Mouse (Mus musculus) forebrain, embryonic 12.5 days (tissue): ENCODE measurements around the gene Camta1. TPM values are rescaled to one million over a fixed set of nuclear protein-coding genes. Genes with fewer than 3 reads are reported as not detected.

Experiments
- ATAC-seq: fragments of 200-750 bp; cut with Nextera tagmentation; 2 replicates; pipeline ENCODE4 v1.8.0; 2017; ENCODE audit warnings: moderate TSS enrichment; ENCODE audit not compliant: low FRiP score
- H3K27ac ChIP-seq: fragments of 300-500 bp; sonication (generic); 2 replicates; pipeline ENCODE4 v1.5.1; 2016; ENCODE audit warnings: mild to moderate bottlenecking
- H3K27me3 ChIP-seq: fragments of 300-500 bp; sonication (generic); 2 replicates; pipeline ENCODE4 v1.6.1; 2016; ENCODE audit warnings: mild to moderate bottlenecking
- H3K36me3 ChIP-seq: fragments of 300-500 bp; sonication (generic); replicated peaks from 2 replicates; pipeline ENCODE4 v1.6.1; 2016; ENCODE audit warnings: mild to moderate bottlenecking
- H3K4me1 ChIP-seq: fragments of 300-500 bp; sonication (generic); 2 replicates; pipeline ENCODE4 v1.6.1; 2016
- H3K4me2 ChIP-seq: fragments of 300-500 bp; sonication (generic); 2 replicates; pipeline ENCODE4 v1.6.1; 2016; ENCODE audit warnings: mild to moderate bottlenecking, moderate library complexity
- H3K4me3 ChIP-seq: fragments of 300-500 bp; sonication (generic); replicated peaks from 2 replicates; pipeline ENCODE4 v1.5.1; 2016; ENCODE audit warnings: mild to moderate bottlenecking
- H3K9ac ChIP-seq: fragments of 300-500 bp; sonication (generic); 2 replicates; pipeline ENCODE4 v1.6.1; 2016; ENCODE audit warnings: mild to moderate bottlenecking
- H3K9me3 ChIP-seq: fragments of 300-500 bp; sonication (generic); 2 replicates; pipeline ENCODE4 v1.6.1; 2016
- WGBS: fragments of 180-500 bp; shearing (Covaris S2); methylation state at CpG from one replicate; pipeline ENCODE4 v1.1.7; 2016; 5-methylcytosine and 5-hydroxymethylcytosine counted together
- polyA plus RNA-seq: library from polyadenylated mRNA; unstranded; fragments of >200 nt; fragmentation: Nextera tagmentation; extraction: Ambion mirVana; gene quantifications from 2 replicates; pipeline ENCODE4 v1.2.1, GENCODE M21; 2016

Gene Camta1
- polyA plus RNA-seq, 1 experiment from 2014 or later: 164 TPM

DNA sequence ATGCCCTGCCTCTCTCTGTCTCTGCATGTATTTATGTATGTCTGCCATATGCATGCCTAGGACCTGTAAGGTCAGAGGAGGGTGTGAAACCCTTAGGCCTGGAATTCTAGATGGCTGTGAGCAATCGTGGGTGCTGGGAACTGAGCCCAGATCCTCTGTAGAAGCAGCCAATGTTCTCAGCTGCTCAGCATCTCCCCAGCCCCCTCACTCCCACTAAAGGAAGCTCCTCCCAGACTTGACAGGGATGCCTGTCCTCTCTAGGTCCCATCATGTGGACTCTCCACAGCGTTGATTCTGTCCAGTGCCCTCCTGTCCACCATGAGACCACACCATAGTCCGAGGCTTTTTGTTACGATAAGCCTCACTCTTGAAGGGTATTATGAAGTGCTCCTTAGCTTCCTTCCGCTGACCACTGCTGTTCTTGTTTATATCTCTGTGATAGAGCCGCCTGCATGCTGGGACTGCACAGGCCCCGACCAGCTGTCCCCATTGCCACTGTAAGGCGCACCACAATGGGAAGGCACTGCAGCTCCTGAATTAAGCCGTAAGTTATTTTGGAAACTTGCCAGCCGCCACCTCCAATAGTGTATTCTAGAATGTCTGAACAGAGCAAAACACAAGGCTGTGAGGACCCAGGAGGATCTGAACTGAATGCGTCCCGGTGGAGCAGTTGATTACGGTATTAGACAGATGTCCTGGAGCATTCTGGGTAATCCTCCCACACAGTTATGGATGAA, 905.1 kb downstream of the Camta1 start:
- peak; percentile 44; the same call in 1 of the 2 replicates for ATAC-seq
- 64% methylated on average over 13 of the region's 13 CpGs for WGBS
- no peaks in the 10 kb centered on the region for H3K36me3 ChIP-seq
- no peaks in the 10 kb centered on the region for H3K27me3 ChIP-seq
- H3K4me2 ChIP-seq: no peak overlapping the region
- H3K9me3 ChIP-seq: no peaks in the 10 kb centered on the region
- H3K4me1 ChIP-seq: peaks cover 9% of the 10 kb centered on the region
- H3K4me3 ChIP-seq: no peak overlapping the region
- H3K9ac ChIP-seq: peak overlapping the region; percentile 17; the same call in 1 of the 2 replicates
- H3K27ac ChIP-seq: peak overlapping the region; percentile 73

DNA sequence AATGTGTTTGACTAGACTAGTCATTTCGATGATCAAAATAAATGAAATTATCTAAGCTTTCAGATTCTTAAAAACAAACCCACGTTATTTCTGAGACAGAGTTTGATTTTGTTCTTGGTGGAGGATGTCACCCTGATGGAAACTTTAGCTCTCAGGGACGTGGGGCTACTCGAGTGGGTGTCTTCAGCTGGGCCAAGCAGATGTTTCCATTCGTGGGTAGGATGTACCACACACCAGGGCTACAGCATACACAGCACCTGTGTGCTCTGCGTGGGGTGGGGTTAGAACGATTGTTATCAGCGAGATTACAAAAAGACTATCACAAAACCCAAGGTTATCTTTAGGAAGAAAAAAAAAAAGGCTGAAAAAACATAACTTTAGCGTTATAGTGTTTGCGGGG, 910.7 kb downstream of the Camta1 start:
- no peaks in the 10 kb centered on the region; the same call in 1 of the 2 replicates for H3K27me3 ChIP-seq
- no peaks in the 10 kb centered on the region for H3K4me1 ChIP-seq
- ATAC-seq: no peak
- no peak overlapping the region for H3K4me3 ChIP-seq
- H3K9ac ChIP-seq: no peak overlapping the region
- no peaks in the 10 kb centered on the region for H3K36me3 ChIP-seq
- H3K9me3 ChIP-seq: no peaks in the 10 kb centered on the region
- WGBS: 86% methylated on average over 10 of the region's 10 CpGs
- no peak overlapping the region for H3K27ac ChIP-seq
- H3K4me2 ChIP-seq: no peak overlapping the region

DNA sequence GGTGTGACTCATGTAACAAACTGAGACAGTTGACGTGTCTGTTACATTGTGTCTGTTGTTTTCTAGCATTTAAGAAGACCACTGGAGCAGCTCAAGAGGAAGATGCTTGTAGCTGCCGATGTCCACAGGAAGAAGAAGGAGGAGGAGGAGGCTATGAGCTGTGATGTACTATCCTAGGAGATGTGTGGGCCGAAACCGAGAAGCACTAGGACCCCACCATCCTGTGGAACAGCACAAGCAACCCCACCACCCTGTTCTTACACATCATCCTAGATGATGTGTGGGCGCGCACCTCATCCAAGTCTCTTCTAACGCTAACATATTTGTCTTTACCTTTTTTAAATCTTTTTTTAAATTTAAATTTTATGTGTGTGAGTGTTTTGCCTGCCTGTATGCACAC, 917.0 kb downstream of the Camta1 start:
- H3K4me2 ChIP-seq: no peak overlapping the region
- no peaks in the 10 kb centered on the region; the same call in 1 of the 2 replicates for H3K27me3 ChIP-seq
- no peaks in the 10 kb centered on the region for H3K9me3 ChIP-seq
- H3K9ac ChIP-seq: no peak overlapping the region
- H3K36me3 ChIP-seq: no peaks in the 10 kb centered on the region
- H3K27ac ChIP-seq: no peak overlapping the region
- ATAC-seq: no peak
- H3K4me3 ChIP-seq: no peak overlapping the region
- no peaks in the 10 kb centered on the region for H3K4me1 ChIP-seq
- WGBS: 95% methylated on average over 7 of the region's 7 CpGs

DNA sequence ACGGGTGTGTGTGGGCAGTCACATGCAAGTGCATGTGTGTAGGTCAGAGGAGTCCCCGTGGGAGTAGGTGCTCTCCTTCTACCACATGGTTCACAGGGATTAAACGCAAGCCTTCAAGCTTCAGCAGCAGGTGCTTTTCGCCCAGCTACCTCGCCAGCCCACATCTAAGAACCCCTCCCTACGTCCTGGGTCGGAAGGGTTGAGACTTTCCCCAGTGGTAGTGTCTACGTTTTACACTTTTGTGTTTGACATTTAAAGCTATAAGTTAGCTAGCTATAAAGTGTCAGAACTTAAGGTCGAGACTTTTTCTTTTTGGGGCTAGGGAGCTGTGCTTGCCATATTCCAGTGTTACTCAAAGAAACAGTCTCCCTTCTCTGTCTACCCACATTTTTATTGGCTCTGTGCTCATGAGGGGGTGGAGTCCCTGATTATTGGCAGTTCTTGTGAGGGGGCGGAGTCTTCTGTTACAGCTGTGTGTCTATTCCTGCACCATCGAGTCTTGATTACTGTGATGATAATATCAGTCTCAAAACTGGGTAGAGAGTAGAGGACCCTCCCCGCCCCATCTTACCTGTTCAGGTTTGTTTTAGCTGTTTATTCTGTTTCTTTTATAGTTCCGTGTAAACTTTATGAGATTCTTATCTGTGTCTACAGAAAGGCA, 921.6 kb downstream of the Camta1 start:
- Histone ChIP-seq H3K36me3 (no peaks in the 10 kb centered on the region), H3K4me1 (no peaks in the 10 kb centered on the region), H3K4me3 (no peak overlapping the region), H3K9me3 (no peaks in the 10 kb centered on the region), H3K4me2 (no peak overlapping the region), H3K27me3 (no peaks in the 10 kb centered on the region), H3K9ac (no peak overlapping the region), H3K27ac (no peak overlapping the region)
- ATAC-seq: no peak
- WGBS: 64% methylated on average over 13 of the region's 13 CpGs

DNA sequence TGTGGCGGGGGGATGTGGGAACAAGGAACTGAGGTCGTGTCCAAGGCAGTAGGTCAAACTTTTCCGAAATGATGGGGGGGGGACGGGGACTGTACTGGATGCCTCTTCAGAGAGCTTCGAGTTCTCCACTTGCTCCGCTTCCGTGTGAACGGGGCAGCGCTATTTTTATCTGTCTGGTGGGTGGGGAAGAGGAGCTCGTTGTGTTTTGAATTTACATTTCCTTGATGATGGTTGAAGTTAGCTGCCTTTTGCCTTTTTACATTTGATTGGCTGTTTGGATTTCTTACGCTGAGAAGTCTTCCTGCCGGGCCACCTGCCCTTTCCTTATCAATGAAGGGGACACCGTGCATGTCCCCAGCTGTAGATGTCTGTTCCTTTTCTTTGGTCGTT, 923.6 kb downstream of the Camta1 start:
- Histone ChIP-seq H3K9me3 (no peaks in the 10 kb centered on the region), H3K4me2 (no peak overlapping the region), H3K36me3 (no peaks in the 10 kb centered on the region), H3K27ac (no peak overlapping the region), H3K9ac (no peak overlapping the region), H3K4me3 (no peak overlapping the region), H3K4me1 (no peaks in the 10 kb centered on the region), H3K27me3 (no peaks in the 10 kb centered on the region)
- ATAC-seq: no peak
- WGBS: 69% methylated on average over 14 of the region's 14 CpGs

DNA sequence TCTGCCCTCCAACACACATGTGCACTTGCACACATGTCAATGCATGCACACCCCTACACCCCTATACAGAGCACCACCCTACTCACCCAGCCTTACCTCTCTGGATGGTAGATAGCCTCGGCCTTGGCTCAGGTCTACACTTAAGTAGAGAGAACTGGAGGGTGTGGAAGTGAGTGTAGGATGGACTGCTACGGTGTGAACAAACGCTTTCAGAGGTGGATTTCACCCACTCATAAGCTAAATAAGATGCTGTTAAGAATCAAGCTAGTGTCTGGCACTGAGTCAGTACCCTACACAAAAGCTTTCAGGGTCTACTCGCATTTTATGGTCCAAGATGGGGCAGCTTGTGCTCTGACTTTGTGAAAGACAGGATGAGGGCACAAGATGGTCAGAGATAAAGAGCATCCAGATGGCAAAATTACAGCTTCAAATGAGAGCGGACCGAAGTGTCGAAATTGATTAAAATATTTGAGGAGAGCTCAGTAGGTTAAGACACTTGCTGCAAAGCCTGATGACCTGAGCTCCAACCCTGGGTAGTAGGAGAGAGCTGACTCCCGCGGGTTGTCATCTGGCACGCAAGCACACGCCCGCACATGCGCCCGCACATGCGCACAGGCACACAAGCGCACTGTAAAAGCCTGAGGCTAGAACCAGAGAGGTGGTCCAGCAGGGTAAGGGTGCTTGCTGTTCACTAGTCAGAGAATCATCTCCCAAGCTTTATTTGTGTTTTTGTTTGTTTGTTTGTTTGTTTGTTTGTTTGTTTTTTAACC, 924.2 kb downstream of the Camta1 start:
- ATAC-seq: no peak
- H3K27ac ChIP-seq: no peak overlapping the region
- no peak overlapping the region for H3K4me2 ChIP-seq
- H3K9ac ChIP-seq: no peak overlapping the region
- H3K4me3 ChIP-seq: no peak overlapping the region
- WGBS: 79% methylated on average over 16 of the region's 16 CpGs
- H3K36me3 ChIP-seq: no peaks in the 10 kb centered on the region
- no peaks in the 10 kb centered on the region for H3K27me3 ChIP-seq
- no peaks in the 10 kb centered on the region for H3K9me3 ChIP-seq
- no peaks in the 10 kb centered on the region for H3K4me1 ChIP-seq

DNA sequence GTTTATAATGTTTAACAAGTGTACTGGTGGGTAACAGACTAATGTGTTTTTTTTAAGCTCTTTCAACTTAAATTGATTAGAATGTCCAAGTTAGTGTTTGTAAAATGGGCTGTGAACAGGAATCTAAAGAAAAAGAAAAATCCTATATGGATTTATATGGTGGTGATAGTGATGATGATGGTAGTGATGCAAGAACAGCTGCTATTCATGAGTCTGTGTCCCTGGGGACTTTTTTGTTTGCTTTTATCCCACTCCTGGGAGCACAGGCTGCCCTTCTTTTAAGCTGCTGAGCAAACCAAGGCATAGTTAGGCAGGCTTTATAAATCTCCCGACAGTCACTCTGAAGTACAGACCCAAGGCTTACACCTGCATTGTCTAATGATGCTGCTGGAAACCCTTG, 928.2 kb downstream of the Camta1 start:
- Histone ChIP-seq H3K27me3 (no peaks in the 10 kb centered on the region), H3K36me3 (no peaks in the 10 kb centered on the region), H3K9ac (no peak overlapping the region), H3K4me2 (no peak overlapping the region), H3K9me3 (no peaks in the 10 kb centered on the region), H3K27ac (no peak overlapping the region), H3K4me3 (no peak overlapping the region), H3K4me1 (no peaks in the 10 kb centered on the region)
- 67% methylated on average over 1 of the region's 1 CpGs for WGBS
- ATAC-seq: no peak

DNA sequence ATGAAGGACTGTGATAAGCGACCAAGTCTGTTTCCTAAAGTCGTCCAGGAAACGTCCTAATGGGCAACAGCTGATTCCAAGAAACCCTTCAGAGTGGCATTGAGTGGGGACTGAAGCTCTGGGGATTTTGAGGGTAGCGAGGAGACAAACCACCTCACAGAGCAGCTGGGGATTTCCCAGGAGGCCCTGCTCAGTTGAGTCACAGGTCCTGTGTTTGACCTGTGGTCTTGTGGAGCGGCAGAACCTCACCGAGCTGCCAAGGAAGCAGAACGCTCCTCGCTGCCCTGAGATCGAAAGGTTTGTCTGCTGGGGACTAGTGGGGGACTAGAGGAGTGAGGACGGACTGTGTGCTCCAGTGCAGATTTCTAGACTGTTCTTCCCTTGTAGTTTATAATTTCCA, 933.9 kb downstream of the Camta1 start:
- H3K36me3 ChIP-seq: no peaks in the 10 kb centered on the region
- no peaks in the 10 kb centered on the region for H3K27me3 ChIP-seq
- H3K4me1 ChIP-seq: peaks cover 2% of the 10 kb centered on the region
- ATAC-seq: no peak
- no peak overlapping the region for H3K27ac ChIP-seq
- no peak overlapping the region for H3K9ac ChIP-seq
- no peaks in the 10 kb centered on the region for H3K9me3 ChIP-seq
- no peak overlapping the region for H3K4me3 ChIP-seq
- H3K4me2 ChIP-seq: no peak overlapping the region
- 71% methylated on average over 10 of the region's 10 CpGs for WGBS

DNA sequence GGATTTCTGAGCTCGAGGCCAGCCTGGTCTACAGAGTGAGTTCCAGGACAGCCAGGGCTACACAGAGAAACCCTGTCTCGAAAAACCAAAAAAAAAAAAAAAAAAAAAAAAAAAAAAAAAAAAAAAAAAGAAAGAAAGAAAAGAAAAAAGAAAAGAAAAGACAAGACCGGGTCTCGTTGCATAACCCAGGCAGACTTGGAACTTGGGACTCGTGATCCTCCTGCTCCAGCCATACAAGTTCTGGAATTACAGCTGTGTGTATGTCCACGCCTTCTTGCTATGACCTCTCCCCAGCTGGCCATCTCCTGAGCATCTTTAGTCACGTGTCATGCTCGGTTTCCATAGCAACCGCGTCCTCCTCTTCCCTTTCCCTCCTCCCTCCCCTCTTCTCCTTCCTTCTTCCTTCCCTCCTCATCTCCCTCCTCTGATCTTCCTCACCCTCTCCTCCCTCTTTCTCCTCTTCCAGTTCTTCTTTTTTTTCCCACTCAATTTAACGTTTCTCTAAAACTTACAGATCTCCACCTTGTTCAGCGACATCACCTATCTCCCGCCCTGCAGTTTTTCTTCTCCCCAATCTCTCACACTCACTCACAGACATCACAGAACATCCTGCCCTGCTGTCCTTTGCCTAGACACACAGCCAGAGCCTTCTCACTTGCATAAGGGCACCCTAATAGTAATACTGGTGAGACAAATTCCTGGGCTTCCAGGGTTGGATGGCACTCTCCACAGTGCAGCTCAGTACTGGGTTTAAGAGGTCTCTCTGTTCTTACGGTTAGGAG, 934.6 kb downstream of the Camta1 start:
- H3K9ac ChIP-seq: no peak overlapping the region
- no peak overlapping the region for H3K27ac ChIP-seq
- WGBS: 55% methylated on average over 14 of the region's 14 CpGs
- no peaks in the 10 kb centered on the region for H3K9me3 ChIP-seq
- no peak overlapping the region for H3K4me3 ChIP-seq
- ATAC-seq: no peak; the same call in 1 of the 2 replicates
- H3K4me2 ChIP-seq: no peak overlapping the region
- H3K36me3 ChIP-seq: no peaks in the 10 kb centered on the region
- no peaks in the 10 kb centered on the region for H3K27me3 ChIP-seq
- H3K4me1 ChIP-seq: peaks cover 2% of the 10 kb centered on the region

DNA sequence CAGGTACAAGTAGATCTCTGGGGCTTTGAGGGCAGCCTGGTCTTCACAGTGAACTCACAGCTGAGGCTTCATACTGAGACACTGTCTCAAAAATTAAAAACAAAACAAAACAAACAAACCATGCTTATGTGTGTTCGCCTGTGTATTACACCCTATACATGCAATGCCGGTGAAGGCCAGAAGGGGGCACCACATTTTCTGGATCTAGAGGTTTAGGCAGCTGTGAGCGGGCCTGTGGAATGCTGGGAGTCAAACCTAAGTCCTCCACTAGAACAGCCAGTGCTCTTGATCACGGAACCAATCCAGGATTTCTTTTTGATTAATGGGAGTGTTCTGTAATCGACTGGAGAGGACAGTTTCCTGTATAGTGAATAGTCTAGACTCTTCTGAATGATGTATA, 935.8 kb downstream of the Camta1 start:
- H3K4me1 ChIP-seq: peaks cover 2% of the 10 kb centered on the region
- no peaks in the 10 kb centered on the region for H3K9me3 ChIP-seq
- H3K36me3 ChIP-seq: no peaks in the 10 kb centered on the region
- 61% methylated on average over 5 of the region's 5 CpGs for WGBS
- H3K27ac ChIP-seq: no peak overlapping the region
- no peak for ATAC-seq
- no peak overlapping the region for H3K4me2 ChIP-seq
- no peak overlapping the region for H3K9ac ChIP-seq
- no peaks in the 10 kb centered on the region for H3K27me3 ChIP-seq
- H3K4me3 ChIP-seq: no peak overlapping the region

DNA sequence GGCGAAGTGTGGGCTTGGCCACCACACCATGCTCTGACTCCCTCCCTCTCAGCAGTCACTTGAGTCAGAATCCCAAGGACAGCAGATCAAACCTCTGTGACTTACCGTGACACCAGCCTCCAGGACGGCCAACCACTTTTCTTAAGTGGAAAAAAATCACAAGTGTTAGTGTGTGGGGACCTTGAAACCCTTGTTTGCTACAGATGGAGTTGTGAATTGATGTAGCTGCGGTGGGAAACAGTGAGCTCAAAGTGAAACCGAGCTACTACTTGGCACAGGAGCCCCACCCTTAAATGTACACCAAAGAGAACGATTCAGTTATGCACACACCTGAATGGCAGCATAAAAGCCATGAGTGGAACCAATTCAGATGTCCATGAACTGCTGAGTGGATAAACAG, 936.7 kb downstream of the Camta1 start:
- Histone ChIP-seq H3K4me1 (peaks cover 2% of the 10 kb centered on the region), H3K9me3 (no peaks in the 10 kb centered on the region), H3K4me3 (no peak overlapping the region), H3K27me3 (no peaks in the 10 kb centered on the region), H3K4me2 (no peak overlapping the region), H3K27ac (no peak overlapping the region), H3K9ac (no peak overlapping the region), H3K36me3 (no peaks in the 10 kb centered on the region)
- WGBS: 85% methylated on average over 6 of the region's 6 CpGs
- ATAC-seq: no peak

DNA sequence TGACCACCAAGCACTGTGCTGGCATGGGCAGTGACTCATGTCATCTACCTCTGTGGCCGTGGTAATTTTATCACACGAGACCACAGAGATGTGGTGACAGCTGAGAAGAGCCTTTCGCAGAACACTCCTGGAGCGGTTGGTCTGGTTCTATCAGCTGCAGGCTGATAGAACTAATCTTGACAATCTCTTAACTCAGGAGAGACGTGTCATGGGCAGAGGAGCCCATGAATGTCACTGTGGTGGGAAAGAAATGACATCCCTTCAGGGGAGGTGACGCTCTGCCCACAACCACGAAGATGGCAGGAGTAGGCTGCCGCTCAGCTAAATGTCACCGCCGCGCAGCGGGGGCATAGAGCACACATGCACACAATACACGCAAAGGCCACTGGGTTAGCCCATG, 937.4 kb downstream of the Camta1 start:
- Histone ChIP-seq H3K27me3 (no peaks in the 10 kb centered on the region), H3K36me3 (no peaks in the 10 kb centered on the region), H3K4me3 (no peak overlapping the region), H3K9ac (no peak overlapping the region), H3K4me1 (peaks cover 2% of the 10 kb centered on the region), H3K9me3 (no peaks in the 10 kb centered on the region), H3K4me2 (no peak overlapping the region), H3K27ac (no peak overlapping the region)
- WGBS: 84% methylated on average over 13 of the region's 13 CpGs
- no peak for ATAC-seq
